Mouse (Mus musculus) thymus, adult 2 months (tissue): ENCODE measurements at regions not wholly inside any gene's neighbourhood (a gene's known extent, or its start where the extent isn't known, plus 50 kb on each side); places are given as distances from the start of the nearest gene placed in this dataset.

Source experiments
- CTCF ChIP-seq: fragments of 200-500 bp; IDR thresholded peaks from 2 replicates; pipeline ENCODE4 v1.5.1; 2012; ENCODE audit warnings: mild to moderate bottlenecking, control low read depth, low read length, moderate library complexity, borderline replicate concordance; ENCODE audit not compliant: control insufficient read depth, poor library complexity, insufficient read depth; ENCODE audit errors: extremely low read depth
- POLR2A ChIP-seq: fragments of 200-500 bp; IDR thresholded peaks from 2 replicates; pipeline ENCODE4 v1.6.1; 2012; ENCODE audit warnings: mild to moderate bottlenecking, low read length, control low read depth, moderate library complexity; ENCODE audit not compliant: control insufficient read depth, poor library complexity, insufficient read depth; ENCODE audit errors: extremely low read depth

- TF ChIP-seq CTCF, result peak; percentile 23; the same call in 1 of the 2 replicates
- no peak for TF ChIP-seq POLR2A
Measured at GRCm38 (mm10) chr12:107779306-107780057, 223.9 kb downstream of the Bcl11b start.
